Mouse (Mus musculus) heart, adult 2 months (tissue): ENCODE measurements at regions not wholly inside any gene's neighbourhood (a gene's known extent, or its start where the extent isn't known, plus 50 kb on each side); places are given as distances from the start of the nearest gene placed in this dataset.
A peak's percentile ranks its signal among the peaks of the same experiment; 100 is the strongest.

ENCODE experiments used
- DNase-seq, 2 experiments: peaks; one replicate each; pipeline ENCODE4 v3.0.0; 2021
- H3K27ac ChIP-seq: fragments of 200-600 bp; 2 replicates; pipeline ENCODE4 v1.8.1; 2022
- H3K27me3 ChIP-seq: fragments of 200-500 bp; 2 replicates; pipeline ENCODE4 v1.6.1; 2012; ENCODE audit warnings: mild to moderate bottlenecking, low read length, inconsistent platforms, mixed read lengths; ENCODE audit not compliant: control insufficient read depth, insufficient read depth
- H3K36me3 ChIP-seq: fragments of 200-500 bp; 2 replicates; pipeline ENCODE4 v1.6.1; 2012; ENCODE audit warnings: low read length, inconsistent platforms; ENCODE audit not compliant: control insufficient read depth, insufficient read depth
- H3K4me1 ChIP-seq: fragments of 200-500 bp; 2 replicates; pipeline ENCODE4 v1.6.1; 2011; ENCODE audit warnings: low read length; ENCODE audit not compliant: control insufficient read depth, insufficient read depth
- H3K4me3 ChIP-seq: fragments of 200-600 bp; 2 replicates; pipeline ENCODE4 v1.8.1; 2022
- H3K79me2 ChIP-seq: fragments of 200-500 bp; replicated peaks from 2 replicates; pipeline ENCODE4 v1.6.1; 2012; ENCODE audit warnings: mild to moderate bottlenecking, inconsistent platforms, low read length, moderate library complexity, mixed read lengths; ENCODE audit not compliant: control insufficient read depth, insufficient read depth
- H3K9ac ChIP-seq: fragments of 200-500 bp; 2 replicates; pipeline ENCODE4 v1.6.1; 2012; ENCODE audit warnings: low read depth, mild to moderate bottlenecking, control low read depth, inconsistent platforms, low read length, mixed read lengths
- CTCF ChIP-seq: fragments of 200-600 bp; IDR thresholded peaks from 2 replicates; pipeline ENCODE4 v1.8.1; 2022; ENCODE audit warnings: antibody characterized with exemption, mild to moderate bottlenecking, moderate library complexity
- EP300 ChIP-seq: fragments of 200-500 bp; IDR thresholded peaks from 2 replicates; pipeline ENCODE4 v1.6.1; 2011; ENCODE audit warnings: low read depth, low read length, control low read depth; ENCODE audit not compliant: insufficient read depth
- POLR2A ChIP-seq: fragments of 200-500 bp; IDR thresholded peaks from 2 replicates; pipeline ENCODE4 v1.6.1; 2011; ENCODE audit warnings: mild to moderate bottlenecking, low read depth, low read length, control low read depth; ENCODE audit not compliant: insufficient read depth
- WGBS: fragments of 180-500 bp; shearing (Covaris S2); methylation state at CpG from one replicate; pipeline ENCODE4 v1.1.7; 2018; 5-methylcytosine and 5-hydroxymethylcytosine counted together
- intact Hi-C: fragments of 180-260 bp; cut with DNase I; formaldehyde crosslinking; loops from one replicate; pipeline ENCODE4 v1.15.1; 2025

DNA sequence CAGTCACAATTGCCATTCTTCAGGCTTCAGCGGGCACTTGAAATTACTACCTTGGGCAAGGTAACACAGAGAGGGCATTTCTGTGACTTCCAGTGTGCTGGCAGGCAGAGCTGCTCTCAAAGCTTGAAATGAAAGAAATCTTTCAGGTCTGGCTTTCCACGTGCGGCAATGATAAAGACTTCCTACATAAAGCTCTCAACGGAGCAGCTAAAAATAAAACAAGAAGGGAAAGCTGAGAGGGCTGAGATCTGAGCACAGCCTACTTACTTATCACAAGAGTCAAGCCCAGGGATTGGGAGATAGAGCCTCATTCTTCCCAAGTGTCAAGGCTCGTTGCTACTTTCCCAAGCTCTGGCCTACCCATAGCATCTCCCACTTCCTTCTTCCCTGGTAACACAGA, 274.6 kb upstream of the Rack1 start:
- TF ChIP-seq CTCF, result no peak
- no peak for TF ChIP-seq POLR2A
- no peak for TF ChIP-seq EP300
- H3K4me3 ChIP-seq, result no peak overlapping the region
- no peaks in the 10 kb centered on the region for H3K36me3 ChIP-seq
- intact Hi-C loops, result no loop called here
- no peak for DNase-seq
- no peaks in the 10 kb centered on the region for H3K27me3 ChIP-seq
- H3K27ac ChIP-seq, result no peak overlapping the region
- no peaks in the 10 kb centered on the region for H3K4me1 ChIP-seq
- no peaks in the 10 kb centered on the region for H3K79me2 ChIP-seq
- no peak overlapping the region for H3K9ac ChIP-seq
- WGBS, result 20% methylated on average over 5 of the region's 5 CpGs

DNA sequence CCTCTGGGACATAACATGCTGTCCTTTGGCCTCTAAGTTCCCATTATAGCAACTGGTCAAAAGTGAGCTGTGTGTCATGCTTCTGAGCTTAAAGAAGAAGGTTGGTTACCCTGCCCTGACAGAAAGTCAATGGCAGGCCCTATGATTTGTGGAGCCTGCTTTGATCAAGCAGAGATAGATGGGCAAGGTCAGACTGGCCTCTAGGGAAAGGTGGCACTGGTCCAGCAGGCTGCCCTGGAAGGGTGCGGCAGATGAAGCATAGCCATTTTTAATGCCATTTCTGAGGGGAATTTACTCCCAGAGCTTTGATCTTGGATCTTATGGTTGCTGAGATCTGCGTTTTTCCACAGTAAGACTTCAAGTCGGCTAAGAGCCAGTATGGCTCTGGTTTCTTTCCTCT, 293.2 kb upstream of the Rack1 start:
- no peaks in the 10 kb centered on the region for H3K79me2 ChIP-seq
- TF ChIP-seq EP300 (no peak), CTCF (no peak), POLR2A (no peak)
- no peaks in the 10 kb centered on the region for H3K4me1 ChIP-seq
- H3K27me3 ChIP-seq, result no peaks in the 10 kb centered on the region
- intact Hi-C loops, result no loop called here
- H3K4me3 ChIP-seq, result no peak overlapping the region
- 80% methylated on average over 3 of the region's 3 CpGs for WGBS
- no peaks in the 10 kb centered on the region for H3K36me3 ChIP-seq
- H3K9ac ChIP-seq, result no peak overlapping the region
- H3K27ac ChIP-seq, result no peak overlapping the region
- DNase-seq, result no peak

DNA sequence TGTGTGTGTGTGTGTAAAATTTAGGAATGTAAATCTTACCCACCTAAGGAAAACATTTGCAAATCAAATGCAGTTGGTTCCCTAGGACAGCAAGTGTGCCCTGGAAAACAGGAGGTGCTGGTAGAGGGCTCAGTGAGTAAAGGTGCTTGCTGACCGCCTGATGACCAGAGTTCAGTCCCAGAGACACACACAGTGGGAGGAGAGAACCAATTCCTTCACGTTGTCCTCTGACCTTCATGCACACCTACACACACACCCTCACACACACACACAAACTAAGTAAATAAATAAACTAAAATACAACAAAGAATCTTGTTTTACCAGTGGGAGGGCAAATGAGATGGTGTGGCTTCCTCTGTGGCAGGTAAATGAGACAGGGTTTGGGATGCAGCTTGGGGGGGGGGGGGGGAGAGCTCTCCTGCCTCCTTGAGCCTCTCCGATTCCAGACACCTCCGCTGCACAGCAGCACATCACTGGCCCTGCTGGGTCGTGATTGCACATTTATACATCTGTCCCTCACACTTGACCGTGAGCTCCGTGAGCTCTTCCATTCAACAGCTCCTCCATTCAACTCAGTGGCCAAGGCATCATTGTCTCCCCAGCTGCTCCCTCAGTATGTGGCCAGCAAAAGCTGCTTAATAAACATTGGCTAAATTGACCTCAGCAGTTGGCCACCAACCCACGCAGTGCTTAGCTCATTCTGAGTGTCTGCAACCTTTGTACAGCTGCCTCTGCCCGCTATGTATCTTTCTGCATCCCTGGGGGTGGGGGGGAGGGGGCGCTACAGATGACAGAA, 297.9 kb upstream of the Rack1 start:
- 54% methylated on average over 10 of the region's 10 CpGs for WGBS
- Histone ChIP-seq H3K9ac (no peak overlapping the region), H3K4me1 (no peaks in the 10 kb centered on the region), H3K79me2 (no peaks in the 10 kb centered on the region), H3K27me3 (no peaks in the 10 kb centered on the region), H3K4me3 (no peak overlapping the region), H3K36me3 (no peaks in the 10 kb centered on the region), H3K27ac (no peak overlapping the region)
- no peak for DNase-seq
- intact Hi-C loops, result no loop called here
- TF ChIP-seq CTCF, result no peak
- TF ChIP-seq POLR2A, result no peak
- no peak for TF ChIP-seq EP300

DNA sequence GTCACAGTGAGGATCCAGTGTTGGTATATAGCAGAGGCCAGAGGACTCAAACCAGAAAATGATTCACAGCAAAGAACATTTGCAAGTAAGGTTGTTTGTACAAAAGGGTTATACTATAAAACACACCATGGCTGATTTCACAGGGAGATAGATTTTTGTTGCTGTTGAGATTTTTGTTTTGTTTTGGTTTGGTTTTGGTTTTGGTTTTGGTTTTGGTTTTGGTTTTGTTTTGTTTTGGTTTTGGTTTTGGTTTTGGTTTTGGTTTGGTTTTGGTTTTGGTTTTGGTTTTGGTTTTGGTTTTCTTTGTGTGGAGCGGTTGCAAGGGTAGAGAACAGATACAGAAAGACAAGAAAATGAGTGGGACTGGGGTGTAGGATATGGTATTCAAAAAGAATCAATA, 301.1 kb upstream of the Rack1 start:
- TF ChIP-seq CTCF (no peak), POLR2A (no peak), EP300 (no peak)
- no peak for DNase-seq
- no peak overlapping the region for H3K9ac ChIP-seq
- H3K4me3 ChIP-seq, result no peak overlapping the region
- H3K4me1 ChIP-seq, result no peaks in the 10 kb centered on the region
- H3K27me3 ChIP-seq, result no peaks in the 10 kb centered on the region
- H3K27ac ChIP-seq, result no peak overlapping the region
- no peaks in the 10 kb centered on the region for H3K79me2 ChIP-seq
- no peaks in the 10 kb centered on the region for H3K36me3 ChIP-seq
- WGBS, result 74% methylated on average over 1 of the region's 1 CpGs
- intact Hi-C loops, result no loop called here

DNA sequence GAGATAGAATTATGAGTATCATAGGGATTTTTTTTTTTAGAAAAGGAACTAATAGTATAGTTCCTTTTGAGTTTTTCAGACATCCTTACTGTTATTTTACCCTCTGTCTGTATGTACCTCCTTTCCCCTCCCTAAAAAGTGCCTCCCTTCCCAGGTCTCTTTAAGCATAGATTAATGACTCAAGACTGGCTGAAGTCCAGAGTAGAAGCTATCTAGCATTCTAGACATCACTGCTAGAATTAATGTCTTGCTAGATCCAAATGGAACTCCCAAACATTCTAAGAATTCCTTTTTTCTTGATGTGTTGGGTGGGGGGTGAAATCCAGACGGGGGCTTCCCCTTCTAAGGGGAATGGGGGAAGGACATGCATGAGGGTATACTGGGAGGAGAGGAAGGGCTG, 311.8 kb upstream of the Rack1 start:
- WGBS, result 45% methylated on average over 1 of the region's 1 CpGs
- intact Hi-C loops, result no loop called here
- DNase-seq, result no peak
- no peaks in the 10 kb centered on the region for H3K27me3 ChIP-seq
- no peak overlapping the region for H3K27ac ChIP-seq
- H3K4me3 ChIP-seq, result no peak overlapping the region
- no peaks in the 10 kb centered on the region for H3K4me1 ChIP-seq
- no peaks in the 10 kb centered on the region for H3K36me3 ChIP-seq
- TF ChIP-seq EP300 (no peak), POLR2A (no peak), CTCF (no peak)
- no peak overlapping the region for H3K9ac ChIP-seq
- H3K79me2 ChIP-seq, result no peaks in the 10 kb centered on the region

DNA sequence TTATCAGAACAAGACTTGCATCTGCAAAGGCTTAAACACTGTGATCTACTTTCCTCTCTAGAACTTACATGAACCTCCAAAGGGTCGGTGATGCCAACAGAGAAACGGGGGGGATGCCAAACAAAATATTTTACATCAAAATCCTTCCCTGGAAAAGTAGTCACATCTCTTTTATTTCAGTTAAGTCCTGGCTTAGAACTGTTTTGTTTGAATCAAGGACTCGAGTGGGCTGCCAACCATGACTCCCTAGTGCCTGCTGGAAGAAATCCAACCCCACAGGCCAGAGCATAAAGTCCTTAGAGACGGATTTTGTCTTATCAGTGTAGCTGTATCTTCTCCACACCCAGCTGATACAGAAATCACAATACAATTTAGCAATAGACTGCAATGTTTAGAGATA, 336.1 kb upstream of the Rack1 start:
- 37% methylated on average over 4 of the region's 4 CpGs for WGBS
- TF ChIP-seq CTCF (no peak), POLR2A (no peak), EP300 (no peak)
- Histone ChIP-seq H3K79me2 (no peaks in the 10 kb centered on the region), H3K4me1 (peaks cover 2% of the 10 kb centered on the region), H3K4me3 (no peak overlapping the region), H3K9ac (no peak overlapping the region), H3K27me3 (no peaks in the 10 kb centered on the region), H3K36me3 (no peaks in the 10 kb centered on the region), H3K27ac (no peak overlapping the region)
- intact Hi-C loops, result no loop called here
- peak; percentile 19 to 44 for DNase-seq
